Mouse (Mus musculus): ENCODE measurements around the gene Cdc42bpg.

DNA sequence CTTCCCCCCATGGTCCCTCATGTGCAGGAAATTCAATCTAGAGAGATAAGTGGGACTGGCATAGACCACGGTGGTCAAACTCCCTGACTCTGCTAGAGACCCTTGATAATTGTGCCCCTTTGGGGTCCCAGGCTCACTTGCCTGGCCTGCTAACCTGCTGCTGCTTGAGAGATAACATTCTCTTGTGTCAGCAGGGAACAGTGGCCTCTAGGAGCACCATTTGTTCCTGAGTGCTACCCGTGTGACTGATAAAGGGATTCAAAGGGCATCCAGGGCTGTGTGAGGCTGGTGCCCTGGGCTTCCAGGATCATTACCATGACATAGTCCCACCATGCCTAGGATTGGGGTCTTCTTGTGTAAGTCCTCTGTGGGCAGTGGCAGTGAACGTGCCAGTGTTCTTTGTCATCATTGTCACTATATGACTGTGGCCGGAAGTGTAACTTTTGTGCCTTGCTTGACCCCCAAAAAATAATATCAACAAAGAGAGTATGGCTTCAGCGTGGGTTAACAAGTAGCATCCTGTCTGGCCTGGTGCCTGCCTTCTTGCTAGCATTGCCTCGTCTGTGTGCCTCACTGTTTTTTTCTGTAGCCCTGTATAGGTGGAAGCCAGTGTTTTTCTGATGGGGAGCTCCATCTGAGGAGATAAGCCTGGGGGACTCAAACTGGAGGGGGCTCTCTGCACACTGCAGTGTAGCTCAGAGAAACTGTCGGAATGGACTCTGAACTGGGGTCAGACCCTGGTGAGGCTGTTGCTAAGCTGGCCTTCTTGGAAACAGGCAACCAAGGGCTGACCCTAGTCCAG lies 20.4 kb upstream of the Cdc42bpg start:
- TF ChIP-seq CTCF (IDR thresholded peaks at IDR 0.05; ENCODE audit: insufficient read depth, low read depth, low read length) (no peak), POLR2A (IDR thresholded peaks at IDR 0.05; ENCODE audit: insufficient read depth, low read depth, low read length) (no peak)
